Mouse (Mus musculus): ENCODE measurements around the gene Fancf. TPM values are rescaled to one million over a fixed set of nuclear protein-coding genes. Genes with fewer than 3 reads are reported as not detected.
A peak's percentile ranks its signal among the peaks of the same experiment; 100 is the strongest.

Gene Fancf
- polyA plus RNA-seq, 1 experiment from 2014 or later = 17.6 TPM

DNA sequence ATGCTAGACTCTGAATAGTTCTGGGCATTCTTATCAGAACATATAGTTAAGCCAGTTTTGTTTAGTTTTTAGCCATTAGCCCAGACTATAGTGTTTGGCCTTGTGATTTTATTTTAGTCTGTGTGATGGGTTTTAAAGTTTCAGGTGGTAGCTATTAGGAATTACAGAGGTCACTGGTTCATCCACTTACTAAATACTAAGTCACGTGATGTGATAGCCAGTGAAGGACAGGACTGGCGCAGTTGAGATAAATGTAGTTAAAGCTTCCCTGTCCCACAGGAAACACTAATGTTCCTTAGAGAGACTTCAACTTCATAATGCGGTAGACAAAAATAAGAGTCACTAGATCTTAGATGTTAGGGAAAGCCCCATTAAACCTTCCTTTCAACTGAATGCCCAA is 775 bp upstream of the Fancf start:
- Histone ChIP-seq H3K27me3 (ENCODE audit: control insufficient read depth, insufficient read depth, low read length) (no peaks in the 10 kb centered on the region), H3K27ac (ENCODE audit: low read depth, low read length) (peak overlapping the region; percentile 95; the same call in 1 of the 2 replicates), H3K9ac (ENCODE audit: low read depth, low read length) (peak overlapping the region; percentile 92; the same call in 1 of the 2 replicates), H3K4me2 (replicated peaks; ENCODE audit: low read depth, low read length) (peak overlapping the region; percentile 67), H3K4me3 (ENCODE audit: low read length) (peak overlapping the region; percentile 71), H3K4me1 (ENCODE audit: control insufficient read depth, insufficient read depth, low read length) (peaks cover 12% of the 10 kb centered on the region), H3K9me3 (ENCODE audit: control insufficient read depth, low read length) (no peaks in the 10 kb centered on the region), H3K36me3 (ENCODE audit: control insufficient read depth, insufficient read depth, low read length) (no peaks in the 10 kb centered on the region)
- ATAC-seq (ENCODE audit: low FRiP score, low TSS enrichment) = no peak
- WGBS = 64% methylated on average over 3 of the region's 3 CpGs

DNA sequence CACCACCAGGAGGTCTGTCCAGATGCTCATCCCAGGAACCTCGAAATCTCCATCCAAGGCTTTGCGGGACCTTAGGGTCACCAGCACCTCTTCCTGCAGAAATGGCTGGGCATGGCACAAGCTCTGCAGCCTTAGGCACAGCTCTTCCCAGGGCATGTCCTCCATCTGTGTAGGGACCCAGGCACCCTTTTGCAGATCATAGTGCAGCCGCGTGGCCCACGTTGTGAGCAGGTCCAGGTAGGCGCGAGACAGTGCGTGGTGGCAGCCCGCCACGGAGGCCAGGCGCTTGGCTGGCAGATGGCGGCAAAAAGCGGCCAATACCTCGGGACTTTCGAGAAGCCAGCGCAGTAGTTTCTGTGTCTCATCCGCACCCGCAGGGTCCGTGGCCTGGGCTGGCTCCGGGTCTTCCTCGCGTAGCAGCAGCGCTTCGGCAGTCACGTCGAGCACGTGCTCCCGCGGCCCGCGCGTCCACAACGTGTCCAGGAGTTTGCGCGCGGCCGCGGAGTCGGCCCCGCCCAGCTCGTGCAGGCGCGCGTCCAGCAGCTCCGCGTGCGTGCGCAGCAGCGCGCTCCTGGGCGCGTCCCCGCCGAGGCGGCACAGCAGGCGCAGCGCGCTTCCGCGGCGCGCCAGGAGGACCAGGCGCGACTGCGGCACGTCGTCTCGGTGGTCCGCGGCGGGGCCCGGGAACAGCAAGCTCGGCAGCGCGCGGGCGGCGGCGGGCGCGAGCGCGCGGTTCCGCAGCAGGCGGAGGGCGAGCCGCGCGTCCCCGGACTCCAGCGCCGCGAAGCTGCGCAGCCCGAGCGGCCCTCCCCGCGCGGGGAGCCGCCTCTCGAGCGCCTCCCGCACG is 594 bp downstream of the Fancf start, which contains the start of gene Gas2:
Gene Gas2 (plus strand): TSS at position 766 of the 847 bp plus-strand sequence.
- WGBS = 20% methylated on average over 46 of the region's 105 CpGs

DNA sequence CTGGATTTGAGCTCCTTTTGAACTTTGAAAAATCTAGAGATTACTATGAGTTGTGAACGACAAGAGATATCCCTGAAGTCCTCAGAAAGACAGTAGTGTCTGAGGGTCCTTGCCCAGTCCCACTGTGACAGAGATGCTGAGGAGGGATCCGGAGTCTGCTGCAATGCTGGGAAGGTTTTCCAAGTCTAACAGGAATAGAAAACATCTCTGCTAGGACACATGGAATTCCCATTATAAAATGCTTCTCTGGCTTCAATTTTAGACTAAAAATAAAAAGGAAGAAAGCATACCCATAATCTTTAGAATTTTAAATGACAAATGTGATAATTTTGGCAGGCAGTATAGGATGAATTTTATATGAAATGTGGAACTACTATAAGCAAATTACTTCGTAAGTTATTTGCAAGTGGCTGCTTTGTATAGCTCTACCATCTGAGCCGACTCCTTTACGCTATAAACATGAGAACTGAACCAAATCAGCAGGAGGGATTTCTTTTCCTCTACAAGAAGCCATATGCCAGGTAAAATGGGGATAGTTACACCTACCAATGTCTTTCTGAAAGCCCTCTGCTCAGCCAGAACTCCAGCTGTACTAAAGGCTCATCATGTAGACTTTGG is 10.1 kb downstream of the Fancf start:
- WGBS = 93% methylated on average over 5 of the region's 5 CpGs
- no peak for ATAC-seq (ENCODE audit: low FRiP score, low TSS enrichment)

More for the DNA sequence above, 594 bp downstream of the Fancf start, which contains the start of gene Gas2:
- peak within 1 kb of the TSS; percentile 67 for H3K4me2 ChIP-seq (replicated peaks; ENCODE audit: low read depth, low read length)
- H3K27ac ChIP-seq (ENCODE audit: low read depth, low read length) = peak within 1 kb of the TSS; percentile 95
- peak within 1 kb of the TSS; percentile 71 for H3K4me3 ChIP-seq (ENCODE audit: low read length)
- H3K36me3 ChIP-seq (ENCODE audit: control insufficient read depth, insufficient read depth, low read length) = no peaks in the 10 kb centered on the region; the same call in 1 of the 2 replicates
- no peaks in the 10 kb centered on the region for H3K9me3 ChIP-seq (ENCODE audit: control insufficient read depth, low read length)
- peak; percentile 81 for ATAC-seq (ENCODE audit: low FRiP score, low TSS enrichment)
- H3K9ac ChIP-seq (ENCODE audit: low read depth, low read length) = peak within 1 kb of the TSS; percentile 92
- H3K4me1 ChIP-seq (ENCODE audit: control insufficient read depth, insufficient read depth, low read length) = peaks cover 12% of the 10 kb centered on the region
- no peaks in the 10 kb centered on the region for H3K27me3 ChIP-seq (ENCODE audit: control insufficient read depth, insufficient read depth, low read length)

DNA sequence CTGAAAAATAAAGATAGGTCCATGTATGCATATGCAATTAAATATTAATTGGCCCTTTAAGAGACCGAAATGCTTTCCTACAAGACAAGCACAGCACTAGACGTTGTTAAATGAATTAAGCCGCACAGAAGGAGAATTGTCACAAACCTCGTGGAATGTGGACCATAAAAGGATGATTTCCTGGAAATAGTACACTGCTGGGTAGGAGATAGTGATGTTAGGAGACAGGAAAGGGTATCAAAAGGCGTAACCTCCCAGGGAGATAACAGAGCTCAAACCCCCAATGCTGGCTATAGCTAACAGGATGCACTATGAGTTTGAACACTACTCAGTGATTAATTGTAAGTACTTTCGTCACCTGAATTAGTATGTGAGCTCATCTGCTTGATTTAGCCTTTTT is 11.2 kb downstream of the Fancf start:
- no peak for ATAC-seq (ENCODE audit: low FRiP score, low TSS enrichment)
- H3K27ac ChIP-seq (ENCODE audit: low read depth, low read length) = no peak overlapping the region
- no peaks in the 10 kb centered on the region for H3K9me3 ChIP-seq (ENCODE audit: control insufficient read depth, low read length)
- H3K9ac ChIP-seq (ENCODE audit: low read depth, low read length) = no peak overlapping the region
- no peak overlapping the region for H3K4me3 ChIP-seq (ENCODE audit: low read length)
- H3K4me1 ChIP-seq (ENCODE audit: control insufficient read depth, insufficient read depth, low read length) = no peaks in the 10 kb centered on the region
- no peaks in the 10 kb centered on the region for H3K27me3 ChIP-seq (ENCODE audit: control insufficient read depth, insufficient read depth, low read length)
- no peaks in the 10 kb centered on the region for H3K36me3 ChIP-seq (ENCODE audit: control insufficient read depth, insufficient read depth, low read length)
- WGBS = 82% methylated on average over 6 of the region's 6 CpGs
- no peak overlapping the region for H3K4me2 ChIP-seq (replicated peaks; ENCODE audit: low read depth, low read length)

More for the DNA sequence above, 10.1 kb downstream of the Fancf start:
- Histone ChIP-seq H3K9me3 (ENCODE audit: control insufficient read depth, low read length) (no peaks in the 10 kb centered on the region), H3K4me1 (ENCODE audit: control insufficient read depth, insufficient read depth, low read length) (no peaks in the 10 kb centered on the region), H3K27me3 (ENCODE audit: control insufficient read depth, insufficient read depth, low read length) (no peaks in the 10 kb centered on the region), H3K36me3 (ENCODE audit: control insufficient read depth, insufficient read depth, low read length) (no peaks in the 10 kb centered on the region; the same call in 1 of the 2 replicates), H3K27ac (ENCODE audit: low read depth, low read length) (no peak overlapping the region), H3K9ac (ENCODE audit: low read depth, low read length) (no peak overlapping the region), H3K4me2 (replicated peaks; ENCODE audit: low read depth, low read length) (no peak overlapping the region), H3K4me3 (ENCODE audit: low read length) (no peak overlapping the region)

DNA sequence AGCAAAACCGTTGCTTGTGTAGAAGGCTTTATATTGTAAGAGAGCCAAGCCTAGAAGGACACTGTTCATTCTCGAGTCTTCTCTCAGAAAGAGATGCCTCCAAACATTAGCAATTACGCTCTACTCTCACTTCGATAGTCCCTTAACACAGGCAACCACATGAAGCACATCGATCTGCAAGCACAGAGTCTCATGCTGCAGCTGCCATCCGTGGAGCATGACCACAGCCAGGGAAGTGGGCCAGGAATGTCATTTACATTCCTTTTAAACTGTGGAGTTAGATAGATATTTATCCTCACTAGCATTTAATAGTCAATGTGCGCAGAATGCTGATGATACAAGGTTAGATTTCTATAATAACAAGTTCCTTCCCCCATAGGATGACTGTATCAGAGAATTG is 21.6 kb downstream of the Fancf start:
- ATAC-seq (ENCODE audit: low FRiP score, low TSS enrichment) = no peak
- H3K4me3 ChIP-seq (ENCODE audit: low read length) = no peak overlapping the region
- no peaks in the 10 kb centered on the region for H3K27me3 ChIP-seq (ENCODE audit: control insufficient read depth, insufficient read depth, low read length)
- H3K36me3 ChIP-seq (ENCODE audit: control insufficient read depth, insufficient read depth, low read length) = no peaks in the 10 kb centered on the region
- H3K9ac ChIP-seq (ENCODE audit: low read depth, low read length) = 0 out of 2 replicates have a peak overlapping the region, but pooled peaks have one; percentile 7
- WGBS = 69% methylated on average over 7 of the region's 7 CpGs
- H3K9me3 ChIP-seq (ENCODE audit: control insufficient read depth, low read length) = no peaks in the 10 kb centered on the region
- H3K4me1 ChIP-seq (ENCODE audit: control insufficient read depth, insufficient read depth, low read length) = peaks cover 5% of the 10 kb centered on the region; the same call in 1 of the 2 replicates
- no peak overlapping the region for H3K4me2 ChIP-seq (replicated peaks; ENCODE audit: low read depth, low read length)
- no peak overlapping the region for H3K27ac ChIP-seq (ENCODE audit: low read depth, low read length)

DNA sequence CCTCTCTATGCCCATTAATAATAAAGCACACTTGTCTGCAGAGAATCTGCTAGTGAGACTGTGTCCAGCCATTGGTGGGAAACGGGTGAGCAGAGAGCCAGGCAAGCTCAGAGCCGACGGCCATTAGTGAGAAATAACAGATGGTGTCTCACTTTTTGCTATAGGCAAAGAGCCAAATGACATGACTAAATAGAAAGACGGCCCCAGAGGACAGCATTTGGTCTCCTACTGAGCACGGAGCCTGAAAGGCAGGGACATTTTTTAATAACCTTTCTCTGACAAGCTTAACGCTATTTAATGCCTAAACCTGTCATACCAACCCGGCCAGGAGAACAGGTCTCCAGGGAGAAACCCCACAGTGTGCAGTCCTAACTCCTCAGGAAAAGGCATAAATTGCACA is 30.1 kb downstream of the Fancf start:
- no peaks in the 10 kb centered on the region for H3K9me3 ChIP-seq (ENCODE audit: control insufficient read depth, low read length)
- no peaks in the 10 kb centered on the region for H3K36me3 ChIP-seq (ENCODE audit: control insufficient read depth, insufficient read depth, low read length)
- H3K4me3 ChIP-seq (ENCODE audit: low read length) = no peak overlapping the region
- 31% methylated on average over 7 of the region's 7 CpGs for WGBS
- ATAC-seq (ENCODE audit: low FRiP score, low TSS enrichment) = peak; percentile 86
- H3K27me3 ChIP-seq (ENCODE audit: control insufficient read depth, insufficient read depth, low read length) = no peaks in the 10 kb centered on the region
- no peaks in the 10 kb centered on the region for H3K4me1 ChIP-seq (ENCODE audit: control insufficient read depth, insufficient read depth, low read length)
- no peak overlapping the region; the same call in 1 of the 2 replicates for H3K27ac ChIP-seq (ENCODE audit: low read depth, low read length)
- H3K9ac ChIP-seq (ENCODE audit: low read depth, low read length) = no peak overlapping the region
- H3K4me2 ChIP-seq (replicated peaks; ENCODE audit: low read depth, low read length) = 0 out of 2 replicates have a peak overlapping the region, but pooled peaks have one; percentile 10

DNA sequence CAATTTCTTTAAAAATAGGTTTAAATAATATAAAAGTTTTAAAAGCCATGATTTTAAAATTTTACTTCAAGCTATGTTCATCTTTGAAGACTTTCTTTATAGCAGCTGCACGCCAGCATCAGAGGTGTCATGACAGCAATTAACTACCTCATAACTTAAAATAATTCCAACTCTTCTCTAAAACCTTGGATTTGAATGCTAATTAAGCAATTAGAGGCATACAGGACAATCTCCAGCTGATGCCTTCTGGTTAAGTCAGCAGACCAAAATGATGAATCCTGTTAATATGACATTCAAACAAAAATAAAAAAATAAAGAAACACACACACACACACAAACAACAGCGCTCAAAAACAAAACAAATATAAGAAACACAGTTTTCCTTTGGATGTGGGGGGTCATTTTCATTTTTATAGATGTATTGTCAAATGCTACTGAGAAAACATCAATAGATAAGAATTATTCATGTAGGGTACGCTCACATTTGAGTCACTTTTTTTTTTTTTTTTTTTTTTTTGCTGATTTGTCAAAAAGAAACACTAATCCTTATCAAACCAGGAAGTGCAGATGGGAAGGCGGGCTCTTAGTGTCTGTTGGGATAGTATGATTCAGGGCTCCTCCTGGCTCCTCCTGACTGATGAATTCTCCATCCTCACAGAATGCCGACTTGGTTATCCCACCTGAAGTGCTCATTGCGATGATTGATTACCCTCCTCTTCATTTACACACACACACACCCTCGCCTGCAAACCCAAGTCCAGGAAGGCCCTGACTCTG is 38.3 kb downstream of the Fancf start:
- no peak overlapping the region for H3K27ac ChIP-seq (ENCODE audit: low read depth, low read length)
- H3K36me3 ChIP-seq (ENCODE audit: control insufficient read depth, insufficient read depth, low read length) = no peaks in the 10 kb centered on the region
- no peak overlapping the region for H3K4me2 ChIP-seq (replicated peaks; ENCODE audit: low read depth, low read length)
- no peaks in the 10 kb centered on the region for H3K4me1 ChIP-seq (ENCODE audit: control insufficient read depth, insufficient read depth, low read length)
- no peaks in the 10 kb centered on the region for H3K9me3 ChIP-seq (ENCODE audit: control insufficient read depth, low read length)
- WGBS = 74% methylated on average over 7 of the region's 7 CpGs
- H3K4me3 ChIP-seq (ENCODE audit: low read length) = no peak overlapping the region
- H3K27me3 ChIP-seq (ENCODE audit: control insufficient read depth, insufficient read depth, low read length) = no peaks in the 10 kb centered on the region
- H3K9ac ChIP-seq (ENCODE audit: low read depth, low read length) = no peak overlapping the region
- ATAC-seq (ENCODE audit: low FRiP score, low TSS enrichment) = no peak

DNA sequence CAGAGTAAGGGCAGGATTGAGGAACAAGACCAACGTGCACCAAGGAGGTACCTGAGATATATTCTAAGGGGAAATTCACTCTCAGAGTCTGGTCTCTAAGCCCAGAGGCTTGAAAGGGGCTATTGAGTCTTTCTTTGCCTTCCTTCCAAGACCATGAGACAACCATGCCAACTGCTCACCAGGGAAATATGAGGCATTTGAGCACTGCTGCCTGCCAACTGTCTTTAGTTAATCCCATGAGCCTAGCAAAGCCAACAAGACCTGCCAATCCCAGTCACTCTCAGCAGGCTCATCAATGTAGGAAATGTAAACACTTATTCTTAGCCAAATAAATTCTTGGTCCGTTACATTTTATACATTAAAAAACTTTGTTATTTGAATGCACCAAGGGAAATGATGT is 40.6 kb downstream of the Fancf start:
- H3K9ac ChIP-seq (ENCODE audit: low read depth, low read length) = no peak overlapping the region
- H3K27me3 ChIP-seq (ENCODE audit: control insufficient read depth, insufficient read depth, low read length) = no peaks in the 10 kb centered on the region
- WGBS = 71% methylated on average over 2 of the region's 2 CpGs
- H3K4me3 ChIP-seq (ENCODE audit: low read length) = no peak overlapping the region
- no peak overlapping the region for H3K4me2 ChIP-seq (replicated peaks; ENCODE audit: low read depth, low read length)
- H3K36me3 ChIP-seq (ENCODE audit: control insufficient read depth, insufficient read depth, low read length) = no peaks in the 10 kb centered on the region
- ATAC-seq (ENCODE audit: low FRiP score, low TSS enrichment) = no peak
- H3K4me1 ChIP-seq (ENCODE audit: control insufficient read depth, insufficient read depth, low read length) = no peaks in the 10 kb centered on the region
- H3K27ac ChIP-seq (ENCODE audit: low read depth, low read length) = no peak overlapping the region
- no peaks in the 10 kb centered on the region for H3K9me3 ChIP-seq (ENCODE audit: control insufficient read depth, low read length)

All from kidney, embryonic 14.5 days (tissue).